Mouse (Mus musculus): ENCODE measurements around the gene Hist2h3c1.

- no peak for TF ChIP-seq POLR2A (IDR thresholded peaks at IDR 0.05; ENCODE audit: insufficient read length, low read depth)
- no peak for TF ChIP-seq TCF12 (IDR thresholded peaks at IDR 0.05; ENCODE audit: insufficient read depth, poor library complexity, severe bottlenecking)
- no peak for TF ChIP-seq MYOG (IDR thresholded peaks at IDR 0.05; ENCODE audit: control insufficient read depth in 1 of 3, insufficient read depth in 1 of 3, insufficient read length in 2 of 3, low read depth in 2 of 3)
Measured at GRCm38 (mm10) chr3:96231758-96232120, 14.7 kb upstream of the Hist2h3c1 start.

All from myocyte (in vitro differentiated cells).